Mouse (Mus musculus) cerebellum, postnatal 4 days (tissue): Measurements from ENCODE around the gene Grap.
"Not testable (repeated sequence)": the region's sequence is repeated elsewhere in the genome, so short reads cannot be mapped to it uniquely, and the experiment has no call there.

Source experiments
- DNase-seq, 2 experiments: peaks; one replicate each; pipeline ENCODE4 v3.0.0; 2022; ENCODE audit warnings: low spot score in 2 of 2, mixed read lengths in 1 of 2

The Grap gene

DNA sequence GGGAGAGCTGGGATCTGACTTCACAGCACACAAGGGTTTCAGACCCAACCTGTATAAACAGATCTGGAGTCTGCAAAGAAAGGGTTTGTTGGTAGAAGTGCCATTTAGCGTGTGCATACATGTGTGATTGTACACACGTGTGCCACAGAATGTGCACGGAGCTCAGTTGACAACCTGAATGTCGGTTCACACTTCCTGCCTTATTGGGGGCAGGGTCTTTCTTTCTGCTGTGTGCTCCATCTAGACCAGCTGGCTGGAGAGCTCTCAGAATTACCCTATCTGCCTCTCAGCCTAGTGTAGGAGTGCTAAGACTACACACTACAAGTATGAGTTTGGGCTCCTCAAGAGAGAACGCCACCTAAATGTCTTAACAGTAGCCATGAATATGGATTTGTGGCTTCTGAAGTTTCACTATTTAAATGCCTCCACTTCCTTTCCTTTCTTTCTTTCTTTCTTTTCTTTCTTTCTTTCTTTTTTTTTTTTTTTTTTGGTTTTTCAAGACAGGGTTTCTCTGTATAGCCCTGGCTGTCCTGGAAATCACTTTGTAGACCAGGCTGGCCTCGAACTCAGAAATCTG is 13.4 kb upstream of the Grap start:
- DNase-seq, result no peak

DNA sequence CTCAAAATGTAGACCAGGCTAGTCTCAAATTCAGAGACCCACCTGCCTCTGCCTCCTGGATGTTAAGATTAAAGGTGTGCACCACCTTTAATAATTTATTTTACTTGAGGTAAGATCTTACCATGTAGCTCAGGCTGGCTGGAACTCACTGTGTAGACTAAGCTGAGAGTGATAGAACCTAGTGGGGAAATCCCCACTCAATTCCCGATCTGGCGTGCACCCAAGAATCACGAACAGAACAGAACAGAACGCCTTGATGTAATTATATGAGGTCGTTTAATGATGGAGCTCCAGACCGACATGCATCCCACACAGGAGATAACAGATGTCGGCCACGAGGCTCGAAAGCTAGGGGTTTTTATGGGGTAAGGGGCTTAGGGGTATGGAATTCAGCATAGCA is 12.5 kb upstream of the Grap start:
- not testable (repeated sequence) for DNase-seq

DNA sequence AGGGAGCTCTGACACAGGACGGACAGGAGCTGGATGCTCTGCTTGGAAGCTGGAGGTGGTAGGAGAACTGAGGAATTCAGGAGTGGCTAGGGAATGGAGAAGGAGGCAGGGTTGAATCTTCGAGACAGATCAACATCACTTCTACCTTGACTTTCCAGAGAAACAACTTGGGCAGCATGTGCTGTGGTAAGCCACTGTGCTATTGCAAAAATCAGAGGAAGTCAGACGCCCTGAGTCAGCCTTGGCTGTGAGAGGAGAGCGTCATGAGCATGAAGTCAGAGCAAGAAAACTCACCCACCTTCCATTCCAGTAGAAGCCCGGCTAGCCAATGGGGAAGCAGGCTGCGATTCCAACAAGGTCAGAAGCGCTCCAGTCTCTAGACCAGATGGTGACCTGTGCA is 11.0 kb upstream of the Grap start:
- no peak for DNase-seq

DNA sequence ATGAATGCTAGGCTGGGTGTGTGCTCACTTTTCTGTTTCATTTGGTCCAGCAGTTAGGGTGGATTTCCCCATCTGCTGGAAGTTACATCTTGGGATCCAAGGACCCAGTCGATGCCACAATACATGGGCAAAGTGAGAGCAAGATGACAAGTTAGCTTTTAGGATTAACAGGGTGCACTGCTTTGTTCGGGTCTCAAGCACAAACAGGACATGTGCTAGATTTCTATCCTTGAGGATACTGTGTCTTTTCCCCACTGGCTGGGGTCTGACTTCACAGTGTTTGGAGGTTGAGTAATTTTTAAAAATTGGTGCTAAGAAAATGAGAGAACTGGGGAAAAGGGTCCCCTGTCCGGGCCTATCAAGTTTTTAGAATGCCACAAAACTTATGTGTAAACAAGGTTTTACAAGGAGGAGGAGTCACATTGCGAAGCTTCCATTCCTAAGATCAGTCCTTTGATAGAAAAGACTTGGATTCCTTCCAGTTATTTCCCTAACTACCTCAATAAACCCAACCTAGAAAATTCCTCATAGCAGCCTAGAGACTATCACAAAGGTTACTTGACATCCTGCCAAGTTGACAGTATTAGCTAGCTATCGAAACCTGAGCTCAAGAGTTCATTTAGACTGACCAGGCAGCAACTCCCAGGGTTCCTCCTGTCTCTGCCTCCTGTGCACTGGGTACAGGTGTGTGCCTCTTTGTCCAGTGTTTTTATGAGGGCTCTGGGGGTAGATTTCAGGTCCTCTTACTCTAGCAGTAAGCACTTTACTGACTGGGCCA is 9.7 kb upstream of the Grap start:
- DNase-seq, result no peak

DNA sequence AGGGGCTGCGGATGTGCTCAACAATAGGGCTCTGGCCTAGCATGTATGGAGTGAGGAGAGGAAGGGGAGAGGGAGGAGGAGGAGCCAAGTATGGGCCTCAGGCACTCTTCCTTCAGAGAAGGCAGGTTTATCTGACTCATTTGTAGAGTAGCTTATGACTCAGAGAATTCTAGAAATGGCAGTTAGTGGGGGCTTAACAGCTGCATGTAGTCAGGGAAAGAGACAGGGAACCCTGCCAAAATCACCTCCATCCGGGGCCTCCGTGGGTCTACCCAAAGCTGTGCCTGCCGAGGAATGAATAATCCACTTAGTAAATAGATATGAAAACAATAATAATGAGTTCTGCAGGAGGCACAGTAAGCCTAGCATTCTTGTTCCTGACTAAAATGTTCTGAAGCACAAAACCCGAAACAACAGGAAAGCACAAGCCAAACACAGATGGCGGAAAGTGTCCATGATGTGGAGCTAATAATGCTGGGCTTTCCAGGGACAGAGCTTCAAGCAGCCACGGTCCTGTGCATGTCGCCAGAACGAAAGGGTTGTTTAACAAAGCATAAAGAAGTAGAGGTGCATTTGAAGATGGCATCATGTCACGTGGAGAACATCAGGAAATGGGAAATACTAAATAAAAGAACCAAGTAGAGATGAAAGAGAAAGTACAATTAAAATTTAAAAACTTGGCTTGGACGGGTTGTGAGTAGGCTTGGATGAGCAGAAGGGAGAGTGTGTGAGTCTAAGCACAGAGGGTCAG is 8.3 kb upstream of the Grap start:
- no peak for DNase-seq

DNA sequence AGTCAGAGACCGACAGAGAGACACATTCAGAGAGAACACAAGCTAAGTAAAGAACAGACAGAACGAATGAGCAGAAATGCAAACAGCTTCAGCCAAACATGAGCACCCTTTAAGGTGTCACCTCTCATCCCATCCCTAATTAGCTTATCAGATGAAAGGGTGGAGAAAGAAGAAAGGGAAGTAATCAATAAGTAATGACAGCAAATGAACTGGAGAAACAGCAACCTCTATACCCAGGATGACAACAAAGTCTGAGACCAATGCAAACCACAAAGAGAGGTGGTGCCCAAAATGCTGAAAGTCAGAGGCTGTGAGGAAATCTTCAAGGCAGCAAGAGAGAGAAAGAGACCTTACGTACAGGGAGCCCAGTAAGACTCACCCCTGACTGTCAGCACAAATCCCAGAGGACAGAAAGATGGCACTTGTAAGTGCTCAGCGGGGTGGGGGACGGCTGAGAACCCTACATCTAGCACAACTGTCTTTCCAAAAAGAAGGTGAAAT is 7.7 kb upstream of the Grap start:
- DNase-seq, result no peak

DNA sequence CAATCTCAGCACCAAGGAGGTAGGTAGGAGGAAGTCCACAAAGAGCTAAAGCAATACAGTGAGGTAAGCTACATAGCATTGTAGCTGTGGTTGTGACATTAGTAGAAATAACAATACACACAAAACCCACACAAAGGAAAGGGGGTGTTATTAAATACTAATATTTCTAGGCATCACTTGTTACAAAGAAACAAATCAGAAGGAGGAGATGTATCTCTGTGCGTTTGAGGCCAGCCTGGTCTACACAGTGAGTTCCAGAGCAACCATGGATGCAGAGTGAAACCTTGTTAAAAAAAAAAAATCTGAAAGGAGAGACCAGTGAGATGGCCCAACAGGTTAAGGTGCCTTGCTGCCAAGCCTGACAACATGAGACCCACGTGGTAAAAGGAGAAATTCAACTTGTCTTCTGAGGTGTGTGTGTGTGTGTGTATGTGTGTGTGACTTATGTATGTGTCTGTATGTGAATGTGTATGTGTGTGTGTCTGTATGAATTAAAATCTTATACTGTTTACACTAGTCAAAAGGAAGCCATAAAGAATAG is 6.5 kb upstream of the Grap start:
- DNase-seq, result no peak

DNA sequence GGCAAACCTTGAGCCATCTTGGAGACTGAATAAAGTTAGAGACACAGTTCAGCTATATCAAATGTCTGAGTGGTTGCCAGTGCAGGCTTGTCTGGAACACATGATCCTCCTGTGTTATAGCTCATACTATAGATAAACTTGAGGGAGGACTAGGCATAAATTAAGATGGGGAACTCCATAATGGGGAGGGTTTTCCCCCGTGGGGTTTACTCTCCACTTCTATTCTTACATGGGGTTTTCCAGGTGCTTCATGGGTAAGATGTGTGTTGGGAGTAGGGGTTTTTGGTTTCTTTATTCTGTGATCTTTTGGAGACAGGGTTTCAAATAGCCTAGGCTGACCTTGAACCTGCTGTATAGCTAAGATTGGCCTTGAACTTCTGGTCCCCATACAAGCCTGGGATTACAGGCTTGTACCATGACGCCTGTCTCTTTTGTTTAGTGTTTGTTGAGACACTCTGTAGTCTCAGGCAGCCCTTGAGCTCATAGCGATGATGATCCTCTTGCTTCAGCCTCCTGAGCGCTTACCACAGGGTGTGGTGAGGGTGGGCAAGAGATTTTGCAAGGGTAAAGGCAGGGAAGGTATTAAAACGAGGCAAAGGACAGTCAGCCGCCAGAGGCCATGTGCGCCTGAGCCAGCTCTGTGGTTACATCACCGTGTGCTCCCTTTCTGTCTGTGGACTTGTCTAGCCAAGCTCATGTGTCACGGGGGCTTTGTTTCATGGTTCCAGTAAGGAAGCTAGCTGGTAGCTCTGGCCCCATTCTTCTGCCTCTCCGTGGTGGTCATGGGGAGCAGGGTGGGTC is 5.8 kb upstream of the Grap start:
- DNase-seq, result no peak

DNA sequence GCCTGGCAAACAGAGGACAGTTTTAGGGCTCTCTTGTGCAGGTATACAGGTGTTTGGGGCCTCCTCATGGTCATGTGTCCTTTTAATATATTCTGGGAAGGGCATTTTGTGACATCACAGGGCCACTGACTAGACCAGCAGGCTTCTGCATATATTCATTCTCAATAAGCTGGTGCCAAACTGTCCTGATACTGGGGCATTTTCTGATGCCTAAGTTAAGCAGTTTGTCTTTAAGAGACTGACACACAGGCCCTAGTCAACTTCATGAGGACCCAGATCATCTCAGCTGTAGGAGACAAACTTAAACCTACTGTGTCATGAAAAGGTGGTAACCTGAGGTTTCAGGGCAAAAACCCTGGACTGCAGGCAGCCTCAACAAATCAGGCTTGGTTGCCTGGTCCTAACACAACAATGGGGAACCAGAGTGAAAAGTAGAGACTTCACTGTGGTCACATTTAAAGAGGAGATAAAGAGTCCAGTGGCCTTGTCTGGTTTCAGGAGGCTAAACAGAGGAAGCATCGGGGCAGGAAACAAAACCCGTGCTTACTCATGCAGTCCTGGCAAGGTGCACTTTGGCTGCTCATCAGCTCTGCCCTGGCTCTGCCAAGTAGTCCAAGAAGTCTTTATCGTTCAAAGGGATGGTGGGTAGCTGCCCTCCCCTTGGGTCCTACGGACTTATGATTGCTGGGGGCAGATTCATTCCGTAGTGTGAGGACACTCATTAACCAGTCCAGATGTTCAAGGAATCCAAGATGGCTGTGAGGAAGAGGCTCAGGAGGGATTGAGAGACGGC is 4.9 kb upstream of the Grap start:
- no peak for DNase-seq

DNA sequence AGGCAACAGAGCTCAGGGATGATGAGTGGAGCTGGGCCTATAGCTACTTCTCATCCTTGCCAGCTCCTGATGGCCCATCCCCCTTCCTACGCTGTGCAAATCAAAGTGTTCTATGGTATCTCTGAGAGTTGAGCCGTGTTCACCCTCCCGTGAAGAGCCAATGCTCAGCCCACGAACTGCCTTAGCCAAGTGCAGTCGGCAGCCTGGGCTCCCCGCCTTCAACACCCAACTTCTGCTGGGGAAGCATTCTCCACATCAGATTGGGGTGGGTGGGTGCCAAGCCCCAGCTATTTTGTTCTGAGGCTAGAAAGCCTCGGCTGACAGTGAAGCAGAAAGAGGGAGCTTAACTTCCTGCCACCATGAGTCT is 4.3 kb upstream of the Grap start:
- no peak for DNase-seq

DNA sequence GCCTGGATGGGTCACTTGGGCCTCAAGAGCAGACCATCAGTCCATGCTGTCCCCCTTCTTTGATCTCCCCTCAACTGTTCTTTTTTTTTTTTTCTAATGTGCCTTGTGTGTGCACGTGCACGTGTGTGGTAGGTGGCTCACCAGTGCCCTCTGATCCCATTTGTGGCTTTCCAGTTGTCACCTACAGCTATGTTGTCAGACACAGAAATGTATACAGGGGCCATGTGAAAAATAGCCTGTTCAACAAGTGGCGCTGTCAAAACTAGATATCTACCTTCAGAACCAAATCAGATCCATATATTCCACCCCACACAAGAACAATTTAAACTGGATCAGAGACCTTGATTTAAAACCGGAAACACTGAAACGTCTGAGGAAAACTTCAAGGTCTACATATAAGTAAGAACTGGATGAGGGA is 3.9 kb upstream of the Grap start:
- DNase-seq, result no peak

DNA sequence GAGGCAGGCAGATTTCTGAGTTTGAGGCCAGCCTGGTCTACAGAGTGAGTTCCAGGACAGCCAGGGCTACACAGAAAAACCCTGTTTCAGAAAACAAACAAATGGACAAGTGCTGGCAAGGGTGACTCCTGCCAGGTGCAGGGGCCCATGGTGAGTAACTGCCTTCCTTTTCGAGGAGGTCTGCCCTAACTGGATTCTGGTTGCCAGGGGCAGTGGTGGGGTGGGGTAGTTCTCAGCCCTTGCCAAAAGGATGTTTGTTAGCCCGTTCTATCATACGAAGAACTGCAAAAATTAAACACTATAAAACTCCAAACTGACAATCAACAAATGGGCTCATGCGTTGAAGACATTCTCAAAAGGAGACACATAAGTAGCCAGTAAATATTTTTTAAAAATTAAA is 3.4 kb upstream of the Grap start:
- DNase-seq, result no peak

DNA sequence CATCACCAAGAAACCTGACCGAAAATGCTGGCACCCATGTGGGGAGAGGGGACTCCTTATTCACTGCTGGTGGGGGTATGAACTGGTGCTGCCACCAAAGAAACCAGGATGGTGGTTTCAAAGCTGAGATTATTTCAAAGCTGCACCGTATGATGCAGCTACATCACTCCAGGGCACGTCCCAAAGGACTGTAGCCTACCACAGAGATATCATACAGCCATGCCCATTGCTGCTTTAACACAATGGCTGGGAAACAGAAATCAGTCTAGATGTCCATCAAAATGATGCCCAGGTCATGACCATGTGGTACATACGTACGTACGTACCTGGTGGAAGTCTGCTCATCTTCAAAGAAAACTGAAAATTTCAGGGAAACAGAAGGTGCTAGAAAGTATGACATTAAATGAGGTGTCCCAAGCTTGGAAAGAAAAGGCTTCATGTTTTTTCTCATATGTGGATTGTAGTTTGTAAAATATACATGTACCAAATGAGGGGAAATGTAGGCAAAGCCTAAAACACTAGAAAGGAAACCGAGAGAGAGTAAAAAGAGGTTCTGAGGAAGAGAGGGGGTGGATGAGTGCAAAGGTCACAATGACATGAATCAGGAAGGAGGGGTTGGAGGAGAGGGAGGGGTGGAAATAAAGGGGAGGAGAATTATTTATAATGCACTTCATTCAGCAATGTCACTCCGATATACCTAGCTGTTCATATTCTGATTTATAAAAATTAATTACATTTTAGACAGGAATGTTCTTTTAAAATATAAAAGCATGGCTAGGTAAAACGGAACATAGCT is 2.4 kb upstream of the Grap start:
- no peak for DNase-seq

DNA sequence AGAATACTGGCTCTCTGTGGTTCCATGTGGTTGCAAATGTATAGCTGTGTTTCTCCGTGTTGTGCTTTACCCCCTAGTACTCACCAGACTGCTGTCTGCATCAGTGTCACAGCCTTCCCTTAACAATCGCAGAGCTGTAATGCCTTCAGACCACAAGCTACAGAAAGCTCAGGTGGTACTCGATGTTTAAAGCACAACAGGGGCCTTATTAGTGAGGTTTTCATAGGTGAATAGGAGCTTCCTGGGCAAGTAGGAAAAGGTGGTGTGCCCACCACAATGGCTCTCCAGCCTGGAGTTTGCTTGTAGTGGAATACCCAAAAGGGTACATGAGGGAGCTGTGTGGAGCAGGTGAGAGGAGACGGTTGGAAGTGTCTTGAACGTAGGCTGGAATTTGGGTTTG is 849 bp upstream of the Grap start:
- DNase-seq, result no peak

DNA sequence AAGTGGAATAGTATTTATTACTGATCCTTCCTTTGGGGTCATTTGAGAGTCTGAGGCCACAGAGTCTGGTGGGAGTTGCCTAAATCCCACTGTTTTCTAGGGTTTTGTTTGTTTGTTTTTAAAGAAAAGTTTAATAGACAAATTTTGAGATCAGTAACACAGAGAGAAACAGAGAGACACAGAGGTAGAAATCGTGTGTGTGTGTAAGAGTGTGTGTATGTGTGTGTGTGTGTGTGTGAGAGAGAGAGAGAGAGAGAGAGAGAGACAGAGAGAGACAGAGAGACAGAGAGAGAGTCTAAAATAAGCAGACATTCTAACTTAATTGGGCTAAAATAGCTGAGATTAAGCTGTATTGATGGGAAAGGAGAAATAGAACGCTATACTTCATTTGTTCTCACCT is 503 bp downstream of the Grap start:
- no peak for DNase-seq

DNA sequence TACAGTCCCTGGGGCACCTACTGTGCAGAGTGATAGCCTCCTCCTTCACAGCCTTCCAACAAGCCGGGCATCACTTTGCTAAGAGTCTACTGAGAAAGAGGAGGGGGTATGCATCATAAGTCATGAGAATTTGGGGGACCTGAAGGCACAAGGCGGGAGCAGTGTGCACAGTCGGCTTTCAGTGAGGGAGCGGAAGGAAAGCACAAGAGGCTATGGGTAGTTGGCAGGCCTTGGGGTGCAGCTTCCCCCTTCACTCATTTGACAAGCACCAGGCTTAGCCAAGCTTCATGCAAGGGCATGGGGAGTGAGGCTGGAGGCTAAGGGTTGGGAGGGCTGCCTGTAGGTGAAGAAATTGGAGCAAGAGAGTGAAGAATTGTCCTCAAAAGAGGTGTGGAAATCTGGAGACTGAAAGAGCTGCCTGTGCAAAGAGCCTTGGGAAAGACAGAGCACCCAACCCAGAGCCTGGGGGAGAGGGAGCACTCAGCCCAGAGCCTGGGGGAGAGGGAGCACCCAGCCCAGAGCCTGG is 1.8 kb downstream of the Grap start:
- DNase-seq, result no peak

DNA sequence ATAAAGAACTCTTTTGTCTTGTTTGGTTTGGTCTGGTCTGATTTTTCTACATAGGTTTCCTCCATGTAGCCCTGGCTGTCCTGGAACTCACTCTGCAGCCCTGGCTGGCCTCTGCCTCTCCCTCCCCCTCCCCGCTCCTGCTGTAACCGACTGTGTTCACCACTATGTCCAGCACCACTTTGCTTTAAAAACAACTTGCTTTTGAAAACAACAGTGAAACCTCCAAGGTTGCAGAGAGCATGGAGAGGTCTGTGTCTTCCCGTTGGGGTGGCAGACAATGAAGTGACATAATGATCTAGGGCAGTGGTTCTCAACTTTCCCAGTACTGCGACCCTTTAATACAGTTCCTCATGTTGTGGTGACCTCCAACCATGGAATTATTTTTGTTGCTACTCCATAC is 2.6 kb downstream of the Grap start:
- DNase-seq, result no peak

DNA sequence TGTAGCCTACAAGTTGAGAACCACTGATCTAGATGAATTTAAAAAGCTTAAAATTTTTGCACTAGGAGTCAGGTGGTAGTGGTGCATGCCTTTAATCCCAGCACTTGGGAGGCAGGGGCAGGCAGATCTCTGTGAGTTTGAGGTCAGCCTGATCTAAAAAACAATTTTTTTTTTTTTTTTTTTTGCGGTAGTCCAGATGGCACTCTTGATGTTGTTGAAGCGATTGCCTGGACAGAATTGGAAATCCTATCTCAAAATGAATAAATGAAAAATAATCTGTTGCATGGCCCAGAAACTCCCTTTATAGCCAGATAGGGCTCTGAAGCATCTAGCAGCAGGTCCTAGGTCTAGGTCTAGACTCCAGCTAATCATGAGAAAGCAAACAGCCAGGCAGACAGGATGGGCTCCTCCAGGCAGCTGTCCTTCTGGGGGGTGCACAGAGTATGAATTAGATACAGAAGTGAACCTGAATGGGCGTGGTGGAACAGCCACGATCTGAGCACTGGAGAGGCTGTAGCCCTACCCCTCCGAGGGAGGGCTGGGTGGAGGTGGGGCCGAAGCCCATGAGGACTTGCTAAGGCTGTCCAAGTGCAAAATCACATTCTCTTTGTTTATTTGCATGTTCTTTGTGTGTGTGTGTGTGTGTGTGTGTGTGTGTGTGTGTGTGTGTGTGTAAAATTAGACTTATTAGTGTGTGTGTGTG is 3.2 kb downstream of the Grap start:
- DNase-seq, result no peak

DNA sequence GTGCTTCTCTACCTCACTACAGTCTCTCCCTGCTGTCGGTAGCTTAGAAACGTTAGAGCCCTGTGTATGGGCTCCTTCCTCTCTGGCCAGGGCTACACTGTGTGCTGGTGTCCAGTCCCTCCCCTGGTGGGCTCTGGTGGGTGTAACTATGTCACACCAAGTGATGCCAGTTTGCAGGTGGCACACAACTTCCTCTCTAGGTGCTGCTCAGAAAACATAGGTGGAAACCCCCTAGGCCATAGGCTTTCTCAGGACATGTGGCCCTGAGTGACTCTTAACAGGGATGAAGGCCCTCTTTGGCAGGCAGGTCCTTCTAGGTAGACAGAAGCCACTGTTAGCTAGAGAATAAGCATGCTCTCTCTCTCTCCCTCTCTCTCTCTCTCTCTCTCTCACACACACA is 4.4 kb downstream of the Grap start:
- no peak for DNase-seq
